Mouse (Mus musculus) B cell, adult (primary cell): ENCODE data around the gene Pdcd4. TPM values are rescaled to one million over a fixed set of nuclear protein-coding genes. Genes with fewer than 3 reads are reported as not detected.

Source experiments
- total RNA-seq: library from RNA; stranded (reverse); gene quantifications from 4 replicates; pipeline ENCODE4 v1.2.4, GENCODE M21; 2023; ENCODE audit not compliant: inconsistent age

The Pdcd4 gene
- 252 to 280 TPM (median 269 TPM) in 4 replicates for total RNA-seq

GRCm38 (mm10) chr19:53892061-53892460 lies at the start of gene Pdcd4:
Gene Pdcd4, plus strand, starts transcription at chr19:53892231.

DNA sequence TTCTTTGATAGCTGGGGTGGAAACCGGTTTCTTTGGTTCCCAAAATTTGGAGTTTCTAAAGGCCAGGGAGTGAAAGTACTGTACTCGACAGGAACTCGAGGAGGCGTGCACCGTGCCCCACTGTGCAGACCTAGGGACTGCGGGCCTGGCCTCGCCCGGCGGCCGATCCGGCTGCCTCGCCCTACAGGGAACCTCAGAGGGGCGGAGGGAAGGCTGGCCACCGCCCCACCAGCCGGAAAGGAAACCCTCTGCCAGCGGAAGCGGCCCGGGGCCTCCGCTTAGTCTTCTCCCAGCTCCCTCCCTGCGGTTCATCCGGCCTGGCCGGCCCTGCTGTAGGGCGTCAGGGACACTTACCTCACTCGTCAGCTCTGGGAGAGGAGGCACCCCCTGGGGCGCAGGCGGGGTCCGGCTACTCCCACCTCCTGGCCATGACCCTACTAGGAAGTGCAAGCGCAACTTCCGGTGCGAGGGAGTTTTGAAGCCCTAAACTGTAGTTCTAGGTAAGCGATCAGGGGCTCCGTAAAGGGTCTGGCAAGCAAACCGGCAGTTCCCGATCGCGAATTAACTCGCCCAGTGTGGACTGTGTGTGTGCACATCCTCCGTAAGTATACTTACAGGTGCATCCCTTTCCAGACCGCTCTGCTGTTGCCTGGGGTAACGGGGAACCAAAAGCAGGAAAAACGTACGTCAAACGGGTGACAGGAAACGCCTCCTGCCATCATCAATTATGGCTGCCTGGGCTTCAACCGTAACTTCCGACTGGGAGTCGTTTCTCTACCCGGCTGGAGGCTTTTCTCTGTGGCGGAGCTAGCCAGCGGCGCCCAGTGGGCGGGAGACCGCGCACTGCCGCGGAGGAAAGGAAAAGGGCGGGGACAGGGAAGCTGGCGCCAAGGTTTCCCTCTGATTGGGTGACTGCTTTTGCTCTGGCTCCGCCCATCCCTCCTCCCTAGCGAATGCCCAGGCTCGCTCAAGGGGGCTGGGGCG lies 52.1 kb downstream of the Pdcd4 start, which contains the start of the genes Shoc2 and Bbip1:
TSS of gene Shoc2 (plus strand) at position 505 of the 984 bp plus-strand sequence.
TSS of gene Bbip1 (minus strand) at position 826 of the 984 bp plus-strand sequence.

Other genes with a start within 250 kb of the Pdcd4 start
- not detected in 4 replicates for gene Rbm20, start 214.9 kb upstream of the Pdcd4 start, total RNA-seq
- gene Shoc2, start 52.1 kb downstream of the Pdcd4 start, total RNA-seq: 40.9 to 52.7 TPM (median 45.7 TPM) in 4 replicates
- gene Bbip1, start 52.4 kb downstream of the Pdcd4 start, total RNA-seq: 49.0 to 55.2 TPM (median 54.3 TPM) in 4 replicates
- gene Adra2a, start 151.9 kb downstream of the Pdcd4 start, total RNA-seq: 0.51 to 0.97 TPM (median 0.76 TPM) in 4 replicates